Mouse (Mus musculus): ENCODE measurements at regions not wholly inside any gene's neighbourhood (a gene's known extent, or its start where the extent isn't known, plus 50 kb on each side); places are given as distances from the start of the nearest gene placed in this dataset.

DNA sequence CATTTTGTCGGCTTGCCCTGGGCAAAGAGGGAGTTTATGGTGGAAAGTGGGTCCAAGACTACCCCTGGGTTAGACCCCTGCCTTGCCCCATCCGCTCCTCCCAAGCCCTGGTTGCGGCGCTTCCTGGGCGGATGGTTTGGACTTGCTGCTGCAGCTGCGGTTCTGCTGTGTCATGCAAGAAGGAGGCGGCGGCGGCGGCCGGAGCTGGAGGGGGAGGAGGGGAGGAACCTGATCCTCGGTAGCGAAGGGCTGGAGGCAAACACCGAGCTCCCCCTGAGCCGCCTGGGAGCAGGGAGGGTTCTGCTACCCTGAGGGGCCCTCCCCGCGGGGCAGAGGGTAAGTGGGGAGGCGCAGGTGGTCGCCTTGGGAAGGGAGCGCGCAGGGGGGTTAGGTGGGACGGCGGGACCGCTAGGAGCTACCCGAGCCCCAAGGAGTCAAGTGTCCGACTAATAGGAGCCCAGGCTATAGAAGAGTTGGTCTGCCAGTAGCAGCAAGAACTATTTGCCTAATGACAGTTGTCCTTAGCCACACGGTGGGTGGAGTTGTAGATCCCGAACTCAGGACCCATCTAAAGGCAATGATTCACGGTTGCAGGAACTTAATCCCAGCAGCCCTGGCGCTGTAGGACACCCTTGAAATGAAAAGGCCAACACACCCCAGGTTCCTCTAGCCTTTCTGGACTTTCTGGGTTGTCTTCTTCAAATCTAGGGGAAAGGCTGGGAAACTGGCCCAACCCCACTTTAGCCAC lies 178.2 kb upstream of the Mkln1 start:
- 1% methylated on average over 30 of the region's 30 CpGs for WGBS
- Histone ChIP-seq H3K4me1 (replicated peaks; ENCODE audit: control insufficient read depth, insufficient read depth, low read length) (peaks cover 22% of the 10 kb centered on the region), H3K27me3 (ENCODE audit: control insufficient read depth, insufficient read depth, low read depth, low read length) (peaks cover 59% of the 10 kb centered on the region), H3K9me3 (ENCODE audit: control insufficient read depth, low read length) (no peaks in the 10 kb centered on the region), H3K36me3 (ENCODE audit: control insufficient read depth, insufficient read depth, low read length) (no peaks in the 10 kb centered on the region), H3K9ac (ENCODE audit: low read length) (peak overlapping the region; percentile 39; the same call in 1 of the 2 replicates), H3K27ac (ENCODE audit: low read length) (no peak overlapping the region), H3K4me2 (ENCODE audit: low read depth, low read length) (peak overlapping the region; percentile 64), H3K4me3 (ENCODE audit: low read length) (peak overlapping the region; percentile 41)
- ATAC-seq (ENCODE audit: low read depth): peak; percentile 47; the same call in 1 of the 2 replicates

DNA sequence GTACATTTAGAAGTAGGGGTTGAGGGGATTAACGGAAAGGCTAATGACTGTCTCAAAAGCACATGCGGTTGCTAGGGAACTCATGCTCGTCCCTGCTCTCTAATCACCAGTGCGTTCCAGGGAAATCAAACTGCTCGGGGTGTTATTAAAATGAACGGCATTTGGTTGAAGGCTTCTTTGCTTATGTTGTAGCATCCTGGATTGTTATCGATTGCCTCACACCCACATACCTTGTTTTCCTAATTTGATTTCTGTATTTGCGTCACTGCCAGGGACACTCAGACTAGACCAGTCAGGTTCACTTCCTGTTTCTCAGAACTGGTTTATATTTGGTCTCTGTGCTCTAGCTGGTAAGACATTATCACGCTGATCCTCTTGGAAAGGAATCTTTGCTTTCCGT lies 177.0 kb upstream of the Mkln1 start:
- WGBS: 19% methylated on average over 10 of the region's 10 CpGs
- H3K27ac ChIP-seq (ENCODE audit: low read length): no peak overlapping the region
- peaks cover 22% of the 10 kb centered on the region for H3K4me1 ChIP-seq (replicated peaks; ENCODE audit: control insufficient read depth, insufficient read depth, low read length)
- peaks cover 54% of the 10 kb centered on the region for H3K27me3 ChIP-seq (ENCODE audit: control insufficient read depth, insufficient read depth, low read depth, low read length)
- no peak overlapping the region for H3K4me3 ChIP-seq (ENCODE audit: low read length)
- ATAC-seq (ENCODE audit: low read depth): no peak
- no peaks in the 10 kb centered on the region for H3K9me3 ChIP-seq (ENCODE audit: control insufficient read depth, low read length)
- no peak overlapping the region for H3K9ac ChIP-seq (ENCODE audit: low read length)
- no peaks in the 10 kb centered on the region for H3K36me3 ChIP-seq (ENCODE audit: control insufficient read depth, insufficient read depth, low read length)
- H3K4me2 ChIP-seq (ENCODE audit: low read depth, low read length): no peak overlapping the region

DNA sequence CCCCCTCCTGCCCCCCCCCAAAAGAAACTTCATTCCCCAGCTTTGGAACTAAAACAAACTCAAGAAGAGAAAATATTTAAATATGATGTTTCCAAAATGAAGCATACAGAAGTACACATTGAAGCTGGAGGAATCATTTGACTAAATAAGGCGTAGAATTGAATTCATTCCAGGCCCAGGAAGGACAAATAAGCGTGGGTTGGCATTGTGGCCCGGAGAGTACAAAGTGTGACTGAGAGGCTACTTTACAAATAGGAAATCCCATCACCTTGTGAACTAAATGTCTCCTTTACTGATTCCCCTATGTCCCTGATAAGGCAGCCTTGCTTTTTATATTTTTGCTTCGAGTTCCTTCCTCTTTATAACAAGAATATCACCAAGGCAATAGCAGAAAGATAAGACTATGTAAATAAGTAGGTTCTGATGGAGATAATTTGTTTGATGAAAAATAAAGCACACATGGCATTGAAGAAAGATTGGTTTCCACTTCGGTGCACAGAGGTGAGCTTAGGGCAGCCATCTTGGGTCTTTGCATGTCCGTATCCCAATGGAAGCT lies 176.4 kb upstream of the Mkln1 start:
- Histone ChIP-seq H3K36me3 (ENCODE audit: control insufficient read depth, insufficient read depth, low read length) (no peaks in the 10 kb centered on the region), H3K4me3 (ENCODE audit: low read length) (no peak overlapping the region), H3K4me1 (replicated peaks; ENCODE audit: control insufficient read depth, insufficient read depth, low read length) (peaks cover 18% of the 10 kb centered on the region), H3K9ac (ENCODE audit: low read length) (no peak overlapping the region), H3K9me3 (ENCODE audit: control insufficient read depth, low read length) (no peaks in the 10 kb centered on the region), H3K27me3 (ENCODE audit: control insufficient read depth, insufficient read depth, low read depth, low read length) (peaks cover 49% of the 10 kb centered on the region), H3K4me2 (ENCODE audit: low read depth, low read length) (no peak overlapping the region), H3K27ac (ENCODE audit: low read length) (no peak overlapping the region)
- no peak for ATAC-seq (ENCODE audit: low read depth)
- WGBS: 59% methylated on average over 6 of the region's 6 CpGs

DNA sequence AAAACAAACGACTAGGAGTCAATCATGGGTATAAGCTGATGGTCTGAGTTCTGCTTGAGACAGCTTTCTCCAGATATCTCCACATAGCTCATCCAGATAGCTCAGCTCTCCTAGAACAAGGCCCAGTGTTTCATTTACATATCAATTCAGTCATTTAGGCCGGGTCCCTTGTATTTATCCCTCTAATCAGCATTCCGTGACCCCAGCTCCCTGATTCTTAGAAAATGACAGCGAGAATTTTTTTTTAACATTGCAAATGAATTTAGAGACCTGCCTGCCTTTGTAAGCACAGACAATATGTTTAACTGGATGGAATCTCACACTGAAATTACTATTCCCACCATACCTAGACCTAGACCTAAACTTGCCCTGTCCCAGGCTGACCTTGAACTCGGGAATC lies 171.1 kb upstream of the Mkln1 start:
- Histone ChIP-seq H3K4me3 (ENCODE audit: low read length) (no peak overlapping the region), H3K4me2 (ENCODE audit: low read depth, low read length) (no peak overlapping the region), H3K9me3 (ENCODE audit: control insufficient read depth, low read length) (no peaks in the 10 kb centered on the region), H3K9ac (ENCODE audit: low read length) (no peak overlapping the region), H3K27me3 (ENCODE audit: control insufficient read depth, insufficient read depth, low read depth, low read length) (0 out of 2 replicates have a peak, but pooled peaks cover 2% of the 10 kb centered on the region), H3K27ac (ENCODE audit: low read length) (no peak overlapping the region), H3K4me1 (replicated peaks; ENCODE audit: control insufficient read depth, insufficient read depth, low read length) (no peaks in the 10 kb centered on the region), H3K36me3 (ENCODE audit: control insufficient read depth, insufficient read depth, low read length) (no peaks in the 10 kb centered on the region)
- ATAC-seq (ENCODE audit: low read depth): no peak
- WGBS: 55% methylated on average over 5 of the region's 5 CpGs

DNA sequence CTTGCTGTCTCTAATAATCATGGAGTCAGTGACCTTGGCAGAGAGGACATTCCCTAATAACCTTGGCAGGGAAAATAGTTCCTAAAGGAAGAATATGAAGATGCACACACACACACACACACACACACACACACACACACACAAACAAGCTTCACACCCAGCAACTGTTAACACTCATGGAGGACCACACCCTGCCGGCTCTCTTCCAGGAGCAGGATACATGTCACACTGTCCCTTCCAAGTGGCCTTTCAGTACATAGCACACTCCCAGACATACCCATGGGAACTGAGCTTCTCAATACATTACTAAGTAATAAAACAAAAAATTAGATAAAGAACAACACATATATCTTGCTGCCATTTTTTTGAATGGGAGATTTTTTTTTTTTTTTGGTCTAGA lies 170.5 kb upstream of the Mkln1 start:
- Histone ChIP-seq H3K4me1 (replicated peaks; ENCODE audit: control insufficient read depth, insufficient read depth, low read length) (no peaks in the 10 kb centered on the region), H3K36me3 (ENCODE audit: control insufficient read depth, insufficient read depth, low read length) (no peaks in the 10 kb centered on the region), H3K4me2 (ENCODE audit: low read depth, low read length) (no peak overlapping the region), H3K27ac (ENCODE audit: low read length) (no peak overlapping the region), H3K27me3 (ENCODE audit: control insufficient read depth, insufficient read depth, low read depth, low read length) (no peaks in the 10 kb centered on the region), H3K9ac (ENCODE audit: low read length) (no peak overlapping the region), H3K9me3 (ENCODE audit: control insufficient read depth, low read length) (no peaks in the 10 kb centered on the region), H3K4me3 (ENCODE audit: low read length) (no peak overlapping the region)
- WGBS: 93% methylated on average over 1 of the region's 1 CpGs
- no peak for ATAC-seq (ENCODE audit: low read depth)

DNA sequence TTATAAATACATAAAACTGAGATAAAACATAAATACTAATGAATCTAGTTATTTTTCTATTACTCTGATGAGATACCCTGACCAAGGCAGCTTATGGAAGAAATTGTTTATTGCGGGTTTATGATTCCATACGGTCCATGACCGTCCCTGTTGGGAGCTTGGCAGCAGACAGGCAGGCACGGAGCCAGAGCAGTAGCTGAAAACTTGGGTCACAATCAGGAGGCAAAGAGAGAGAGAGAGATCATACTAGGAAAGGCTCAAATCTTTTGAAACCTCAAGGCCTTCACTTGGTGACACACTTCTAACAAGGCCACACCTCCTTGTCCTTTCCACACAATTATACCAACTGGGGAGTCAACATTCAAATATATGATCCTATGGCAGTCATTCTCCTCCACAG lies 166.7 kb upstream of the Mkln1 start:
- H3K4me2 ChIP-seq (ENCODE audit: low read depth, low read length): no peak overlapping the region
- no peak for ATAC-seq (ENCODE audit: low read depth)
- WGBS: 68% methylated on average over 4 of the region's 4 CpGs
- no peak overlapping the region for H3K27ac ChIP-seq (ENCODE audit: low read length)
- H3K9ac ChIP-seq (ENCODE audit: low read length): no peak overlapping the region
- no peaks in the 10 kb centered on the region for H3K4me1 ChIP-seq (replicated peaks; ENCODE audit: control insufficient read depth, insufficient read depth, low read length)
- H3K27me3 ChIP-seq (ENCODE audit: control insufficient read depth, insufficient read depth, low read depth, low read length): no peaks in the 10 kb centered on the region
- H3K4me3 ChIP-seq (ENCODE audit: low read length): no peak overlapping the region
- H3K36me3 ChIP-seq (ENCODE audit: control insufficient read depth, insufficient read depth, low read length): no peaks in the 10 kb centered on the region
- no peaks in the 10 kb centered on the region for H3K9me3 ChIP-seq (ENCODE audit: control insufficient read depth, low read length)

DNA sequence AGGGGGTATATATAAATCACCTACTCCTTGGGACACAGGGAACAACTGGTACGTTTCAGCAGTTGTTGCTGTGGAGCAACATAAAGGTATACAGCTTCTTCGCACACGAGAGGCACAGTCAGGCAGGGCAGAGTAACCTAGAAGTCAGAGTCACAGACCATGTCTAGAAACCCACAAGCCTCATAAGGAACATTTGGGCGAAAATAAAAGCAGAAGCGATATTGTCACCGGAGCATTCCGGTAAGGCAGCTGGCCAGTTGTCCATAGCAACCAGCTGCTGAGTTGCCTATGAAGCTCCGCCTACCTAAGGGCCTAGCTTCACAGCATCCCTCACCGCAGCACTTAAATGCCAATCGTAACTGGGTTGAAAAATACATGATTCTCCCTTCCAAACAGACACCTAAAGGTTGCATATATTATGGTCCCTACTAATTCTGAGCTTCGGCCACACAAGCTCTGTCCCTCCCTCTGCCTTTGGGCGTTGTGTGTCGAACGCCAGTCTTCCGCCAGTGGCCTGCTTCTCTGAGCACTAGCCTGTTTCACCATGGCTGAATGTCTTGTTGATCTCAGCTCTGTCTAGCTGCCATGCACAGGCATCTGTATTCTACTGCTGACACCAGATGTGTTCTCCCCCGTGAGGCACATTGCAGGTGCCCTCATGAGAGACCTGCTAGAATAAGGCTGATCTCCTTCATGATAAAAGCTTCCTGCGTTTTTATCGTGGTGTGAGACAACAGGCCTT lies 165.1 kb upstream of the Mkln1 start:
- 59% methylated on average over 18 of the region's 18 CpGs for WGBS
- Histone ChIP-seq H3K36me3 (ENCODE audit: control insufficient read depth, insufficient read depth, low read length) (no peaks in the 10 kb centered on the region), H3K27me3 (ENCODE audit: control insufficient read depth, insufficient read depth, low read depth, low read length) (no peaks in the 10 kb centered on the region; the same call in 1 of the 2 replicates), H3K9me3 (ENCODE audit: control insufficient read depth, low read length) (no peaks in the 10 kb centered on the region), H3K9ac (ENCODE audit: low read length) (no peak overlapping the region), H3K4me3 (ENCODE audit: low read length) (no peak overlapping the region), H3K27ac (ENCODE audit: low read length) (no peak overlapping the region), H3K4me1 (replicated peaks; ENCODE audit: control insufficient read depth, insufficient read depth, low read length) (no peaks in the 10 kb centered on the region), H3K4me2 (ENCODE audit: low read depth, low read length) (no peak overlapping the region)
- ATAC-seq (ENCODE audit: low read depth): no peak

DNA sequence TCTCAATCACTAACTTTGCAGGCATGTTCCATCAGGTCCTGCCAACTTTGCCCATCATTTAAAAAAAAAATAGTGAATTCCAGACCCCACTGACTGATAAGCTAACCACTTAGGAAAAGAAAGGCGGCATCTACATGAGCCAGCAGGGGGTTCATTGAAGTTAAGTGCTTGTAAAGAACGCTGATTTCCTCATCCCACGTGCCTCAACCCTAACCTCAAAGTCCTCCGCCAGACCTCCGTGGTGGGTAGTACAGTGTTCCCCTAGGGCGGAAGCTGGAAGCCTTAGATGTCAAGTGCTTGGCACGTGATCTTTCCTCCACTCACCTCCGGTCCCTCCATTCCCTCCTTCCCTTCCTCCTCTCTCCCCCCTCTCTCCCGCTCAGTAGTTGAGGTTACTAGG lies 158.5 kb upstream of the Mkln1 start:
- Histone ChIP-seq H3K4me1 (replicated peaks; ENCODE audit: control insufficient read depth, insufficient read depth, low read length) (no peaks in the 10 kb centered on the region), H3K9me3 (ENCODE audit: control insufficient read depth, low read length) (no peaks in the 10 kb centered on the region), H3K27ac (ENCODE audit: low read length) (no peak overlapping the region), H3K9ac (ENCODE audit: low read length) (no peak overlapping the region), H3K4me2 (ENCODE audit: low read depth, low read length) (no peak overlapping the region), H3K27me3 (ENCODE audit: control insufficient read depth, insufficient read depth, low read depth, low read length) (no peaks in the 10 kb centered on the region; the same call in 1 of the 2 replicates), H3K4me3 (ENCODE audit: low read length) (no peak overlapping the region), H3K36me3 (ENCODE audit: control insufficient read depth, insufficient read depth, low read length) (no peaks in the 10 kb centered on the region)
- ATAC-seq (ENCODE audit: low read depth): peak; percentile 83
- 7% methylated on average over 9 of the region's 9 CpGs for WGBS

DNA sequence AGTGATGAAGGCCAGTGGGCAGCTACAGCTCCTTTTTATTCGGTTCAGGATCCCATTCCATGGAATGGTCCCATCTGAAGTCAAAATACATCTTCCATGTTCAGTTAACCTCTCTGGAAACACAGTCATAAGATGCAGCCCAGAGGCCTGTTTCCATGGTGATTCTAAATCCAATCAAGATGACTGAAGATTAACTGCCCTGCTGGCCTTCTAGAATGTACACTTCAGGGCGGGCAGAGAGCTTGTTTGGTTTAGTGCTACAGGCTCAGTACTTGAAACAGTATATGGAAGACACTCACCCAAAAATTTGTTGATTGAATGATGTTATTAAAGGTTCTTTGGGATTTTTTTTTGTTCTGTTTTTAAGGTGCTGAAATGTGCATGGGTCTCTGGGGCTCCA lies 148.0 kb upstream of the Mkln1 start:
- no peaks in the 10 kb centered on the region for H3K9me3 ChIP-seq (ENCODE audit: control insufficient read depth, low read length)
- no peaks in the 10 kb centered on the region; the same call in 1 of the 2 replicates for H3K4me1 ChIP-seq (replicated peaks; ENCODE audit: control insufficient read depth, insufficient read depth, low read length)
- H3K4me2 ChIP-seq (ENCODE audit: low read depth, low read length): no peak overlapping the region
- no peaks in the 10 kb centered on the region for H3K27me3 ChIP-seq (ENCODE audit: control insufficient read depth, insufficient read depth, low read depth, low read length)
- 55% methylated on average over 2 of the region's 2 CpGs for WGBS
- H3K27ac ChIP-seq (ENCODE audit: low read length): no peak overlapping the region
- H3K4me3 ChIP-seq (ENCODE audit: low read length): no peak overlapping the region
- no peaks in the 10 kb centered on the region for H3K36me3 ChIP-seq (ENCODE audit: control insufficient read depth, insufficient read depth, low read length)
- ATAC-seq (ENCODE audit: low read depth): no peak
- no peak overlapping the region for H3K9ac ChIP-seq (ENCODE audit: low read length)

All from lung, embryonic 16.5 days (tissue).